Mouse (Mus musculus): Measurements from ENCODE around the gene Cryab. TPM values are rescaled to one million over a fixed set of nuclear protein-coding genes. Genes with fewer than 3 reads are reported as not detected.

Cryab gene
- polyA plus RNA-seq, 1 experiment from 2014 or later: 1,022 TPM

- ATAC-seq (ENCODE audit: extremely low read depth, insufficient number of reproducible peaks, low FRiP score, low TSS enrichment): no peak
- peak overlapping the region; percentile 85 for H3K27ac ChIP-seq (replicated peaks)
- peak overlapping the region; percentile 83 for H3K9ac ChIP-seq
- 12% methylated on average over 7 of the region's 7 CpGs for WGBS
- no peaks in the 10 kb centered on the region for H3K9me3 ChIP-seq
- peak overlapping the region; percentile 62 for H3K4me3 ChIP-seq
- no peaks in the 10 kb centered on the region for H3K27me3 ChIP-seq (replicated peaks)
- peak overlapping the region; percentile 75 for H3K4me2 ChIP-seq
- 0 out of 2 replicates have a peak, but pooled peaks cover 3% of the 10 kb centered on the region for H3K36me3 ChIP-seq
- peaks cover 61% of the 10 kb centered on the region for H3K4me1 ChIP-seq
These were observed 5.3 kb upstream of the Cryab start for GRCm38 (mm10) chr9:50745806-50746205.

DNA sequence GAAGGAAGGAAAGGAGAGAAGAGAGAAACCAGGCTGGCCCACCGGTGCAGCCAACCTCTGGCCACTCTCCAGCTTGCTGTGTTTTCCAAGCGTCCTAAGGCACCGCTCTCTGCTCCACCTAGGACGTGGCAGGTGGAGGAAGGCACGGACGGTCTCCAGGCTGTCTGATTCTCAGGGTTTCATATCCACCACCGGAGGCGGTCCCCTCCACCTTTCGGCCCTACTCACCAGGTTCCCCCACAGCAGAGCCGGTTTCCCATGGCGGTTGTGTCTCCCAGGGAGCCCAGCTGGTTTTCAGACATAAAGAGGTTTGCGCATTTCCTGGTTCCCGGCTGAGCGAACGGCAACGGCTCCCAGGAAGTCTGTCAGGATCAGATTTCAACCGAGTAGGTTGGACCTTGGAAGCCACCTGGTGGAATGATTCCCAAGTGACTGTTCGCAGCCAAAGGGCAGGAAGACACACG, 4.9 kb upstream of the Cryab start, which contains the start of gene 2310030G06Rik:
TSS of gene 2310030G06Rik (minus strand) at position 323 of the 464 bp plus-strand sequence.
- H3K4me2 ChIP-seq: peak within 1 kb of the TSS; percentile 75
- H3K4me3 ChIP-seq: peak within 1 kb of the TSS; percentile 62
- peaks cover 65% of the 10 kb centered on the region for H3K4me1 ChIP-seq
- no peak for ATAC-seq (ENCODE audit: extremely low read depth, insufficient number of reproducible peaks, low FRiP score, low TSS enrichment)
- no peaks in the 10 kb centered on the region for H3K27me3 ChIP-seq (replicated peaks)
- WGBS: 2% methylated on average over 19 of the region's 19 CpGs
- peak within 1 kb of the TSS; percentile 85 for H3K27ac ChIP-seq (replicated peaks)
- no peaks in the 10 kb centered on the region for H3K9me3 ChIP-seq
- H3K9ac ChIP-seq: peak within 1 kb of the TSS; percentile 83
- 0 out of 2 replicates have a peak, but pooled peaks cover 3% of the 10 kb centered on the region for H3K36me3 ChIP-seq

GRCm38 (mm10) chr9:50750706-50751105, 419 bp upstream of the Cryab start:
- ATAC-seq (ENCODE audit: extremely low read depth, insufficient number of reproducible peaks, low FRiP score, low TSS enrichment): no peak
- H3K27me3 ChIP-seq (replicated peaks): no peaks in the 10 kb centered on the region
- peak overlapping the region; percentile 100 for H3K27ac ChIP-seq (replicated peaks)
- H3K4me3 ChIP-seq: peak overlapping the region; percentile 66
- peaks cover 84% of the 10 kb centered on the region for H3K4me1 ChIP-seq
- no peaks in the 10 kb centered on the region for H3K9me3 ChIP-seq
- 40% methylated on average over 6 of the region's 6 CpGs for WGBS
- peak overlapping the region; percentile 91 for H3K9ac ChIP-seq
- H3K4me2 ChIP-seq: peak overlapping the region; percentile 80
- H3K36me3 ChIP-seq: peaks cover 16% of the 10 kb centered on the region

DNA sequence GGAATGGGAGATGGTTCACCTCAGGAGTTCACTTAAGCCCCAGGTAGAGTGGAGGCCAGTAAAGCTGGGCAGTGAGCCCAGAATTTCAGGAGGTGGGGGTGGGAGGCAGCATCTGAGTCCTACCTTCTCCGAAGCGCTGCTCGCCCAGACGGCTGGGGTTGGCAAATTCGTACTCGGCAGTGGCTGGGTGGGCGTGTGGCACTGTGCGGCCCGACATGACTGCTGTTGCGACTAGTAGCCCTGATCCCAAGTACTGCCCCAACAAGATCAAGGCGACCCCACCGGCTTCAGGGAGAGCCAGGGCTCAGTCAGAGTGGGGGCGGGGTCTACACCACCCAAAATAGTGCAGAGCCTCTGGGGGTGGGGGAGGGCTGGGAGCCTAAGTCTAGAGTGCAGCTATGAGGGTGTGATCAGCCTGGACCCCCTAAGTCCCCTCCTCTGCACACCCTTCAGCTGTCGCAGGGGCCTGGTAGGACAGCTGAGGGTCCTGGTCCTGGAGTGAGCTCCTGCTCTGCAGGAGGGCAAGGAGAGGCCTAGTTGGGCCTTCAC, 1.0 kb downstream of the Cryab start, which contains the start of gene Hspb2:
TSS of gene Hspb2 (minus strand) at position 301 of the 549 bp plus-strand sequence.
- peak within 1 kb of the TSS; percentile 66 for H3K4me3 ChIP-seq

DNA sequence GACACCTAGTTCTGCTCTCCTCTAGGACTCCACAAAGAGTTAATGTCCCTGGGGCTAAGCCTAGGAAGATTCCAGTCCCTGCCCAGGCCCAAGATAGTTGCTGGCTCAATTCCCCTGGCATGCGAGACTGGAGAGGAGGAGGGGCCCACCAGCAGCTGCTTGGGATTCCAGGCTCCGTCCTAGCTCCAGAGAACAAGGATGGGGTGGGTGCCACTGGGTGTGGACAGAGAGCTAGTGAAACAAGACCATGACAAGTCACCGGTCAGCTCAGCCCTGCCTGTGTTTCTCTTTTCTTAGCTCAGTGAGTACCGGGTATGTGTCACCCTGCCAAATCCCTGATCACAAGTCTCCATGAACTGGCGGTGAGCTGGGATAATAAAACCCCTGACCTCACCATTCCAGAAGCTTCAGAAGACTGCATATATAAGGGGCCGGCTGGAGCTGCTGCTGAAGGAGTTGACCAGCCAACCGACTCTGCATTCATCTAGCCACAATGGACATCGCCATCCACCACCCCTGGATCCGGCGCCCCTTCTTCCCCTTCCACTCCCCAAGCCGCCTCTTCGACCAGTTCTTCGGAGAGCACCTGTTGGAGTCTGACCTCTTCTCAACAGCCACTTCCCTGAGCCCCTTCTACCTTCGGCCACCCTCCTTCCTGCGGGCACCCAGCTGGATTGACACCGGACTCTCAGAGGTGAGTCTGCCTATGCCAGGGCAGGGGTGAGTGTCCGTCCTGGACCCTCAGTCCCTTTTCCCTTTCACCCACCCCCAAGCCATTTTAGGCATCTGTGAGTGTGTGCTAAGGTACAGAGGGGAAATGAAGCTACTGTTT, 1.9 kb downstream of the Cryab start:
- Histone ChIP-seq H3K9me3 (no peaks in the 10 kb centered on the region), H3K36me3 (peaks cover 31% of the 10 kb centered on the region), H3K9ac (peak overlapping the region; percentile 94), H3K4me3 (peak overlapping the region; percentile 66), H3K4me1 (peaks cover 66% of the 10 kb centered on the region), H3K4me2 (peak overlapping the region; percentile 80), H3K27me3 (replicated peaks) (no peaks in the 10 kb centered on the region), H3K27ac (replicated peaks) (peak overlapping the region; percentile 100)
- ATAC-seq (ENCODE audit: extremely low read depth, insufficient number of reproducible peaks, low FRiP score, low TSS enrichment): peak; percentile 81
- 30% methylated on average over 17 of the region's 17 CpGs for WGBS

More for the DNA sequence above, 1.0 kb downstream of the Cryab start, which contains the start of gene Hspb2:
- peaks cover 72% of the 10 kb centered on the region for H3K4me1 ChIP-seq
- peak within 1 kb of the TSS; percentile 80 for H3K4me2 ChIP-seq
- H3K9ac ChIP-seq: peak within 1 kb of the TSS; percentile 94
- H3K27me3 ChIP-seq (replicated peaks): no peaks in the 10 kb centered on the region
- H3K9me3 ChIP-seq: no peaks in the 10 kb centered on the region
- peak within 1 kb of the TSS; percentile 100 for H3K27ac ChIP-seq (replicated peaks)
- peak; percentile 71 for ATAC-seq (ENCODE audit: extremely low read depth, insufficient number of reproducible peaks, low FRiP score, low TSS enrichment)
- WGBS: 28% methylated on average over 14 of the region's 14 CpGs
- H3K36me3 ChIP-seq: peaks cover 30% of the 10 kb centered on the region

DNA sequence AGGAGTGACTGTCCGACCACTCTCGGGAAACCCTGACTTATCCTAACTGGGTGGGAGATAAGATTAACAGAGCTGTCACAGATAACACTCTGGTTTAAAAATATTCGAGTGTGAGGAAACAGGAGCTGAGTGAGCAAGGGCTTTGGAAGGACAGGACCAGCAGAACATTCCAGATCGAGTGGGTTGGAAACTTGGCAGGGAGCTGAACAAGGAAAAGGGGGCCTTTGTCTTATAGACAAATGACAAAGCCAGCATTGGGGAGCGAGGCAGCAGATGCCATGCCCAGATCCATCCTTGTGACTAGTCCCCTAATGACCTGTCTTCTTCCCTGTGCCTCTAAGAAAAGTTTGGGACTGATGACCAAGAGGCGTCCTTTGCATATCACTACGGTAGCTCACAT, 2.8 kb downstream of the Cryab start:
- H3K4me1 ChIP-seq: peaks cover 58% of the 10 kb centered on the region
- H3K9ac ChIP-seq: peak overlapping the region; percentile 94
- H3K4me2 ChIP-seq: peak overlapping the region; percentile 80
- no peak for ATAC-seq (ENCODE audit: extremely low read depth, insufficient number of reproducible peaks, low FRiP score, low TSS enrichment)
- H3K27ac ChIP-seq (replicated peaks): peak overlapping the region; percentile 100
- H3K9me3 ChIP-seq: no peaks in the 10 kb centered on the region
- H3K36me3 ChIP-seq: peaks cover 29% of the 10 kb centered on the region
- H3K27me3 ChIP-seq (replicated peaks): no peaks in the 10 kb centered on the region
- peak overlapping the region; percentile 66 for H3K4me3 ChIP-seq
- 7% methylated on average over 7 of the region's 7 CpGs for WGBS

DNA sequence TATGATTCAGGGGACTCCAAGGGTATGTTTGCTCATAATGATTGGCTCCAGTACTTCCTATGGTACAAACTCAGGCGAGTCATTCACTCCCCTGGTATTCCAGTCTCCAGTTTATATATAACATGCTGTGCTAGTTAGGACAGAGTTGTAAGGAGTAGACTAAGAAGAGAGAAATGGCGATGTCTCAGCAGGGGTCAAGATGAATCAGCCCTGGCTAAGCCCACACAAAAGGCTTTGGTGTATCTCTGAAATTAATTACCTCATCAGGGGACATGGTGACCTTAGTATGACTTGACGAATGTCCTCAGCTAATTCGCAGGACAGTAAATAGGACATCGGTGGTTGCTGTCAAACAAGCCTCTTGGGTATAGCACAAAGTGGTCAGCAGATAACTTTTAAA, 5.6 kb downstream of the Cryab start:
- 59% methylated on average over 5 of the region's 5 CpGs for WGBS

DNA sequence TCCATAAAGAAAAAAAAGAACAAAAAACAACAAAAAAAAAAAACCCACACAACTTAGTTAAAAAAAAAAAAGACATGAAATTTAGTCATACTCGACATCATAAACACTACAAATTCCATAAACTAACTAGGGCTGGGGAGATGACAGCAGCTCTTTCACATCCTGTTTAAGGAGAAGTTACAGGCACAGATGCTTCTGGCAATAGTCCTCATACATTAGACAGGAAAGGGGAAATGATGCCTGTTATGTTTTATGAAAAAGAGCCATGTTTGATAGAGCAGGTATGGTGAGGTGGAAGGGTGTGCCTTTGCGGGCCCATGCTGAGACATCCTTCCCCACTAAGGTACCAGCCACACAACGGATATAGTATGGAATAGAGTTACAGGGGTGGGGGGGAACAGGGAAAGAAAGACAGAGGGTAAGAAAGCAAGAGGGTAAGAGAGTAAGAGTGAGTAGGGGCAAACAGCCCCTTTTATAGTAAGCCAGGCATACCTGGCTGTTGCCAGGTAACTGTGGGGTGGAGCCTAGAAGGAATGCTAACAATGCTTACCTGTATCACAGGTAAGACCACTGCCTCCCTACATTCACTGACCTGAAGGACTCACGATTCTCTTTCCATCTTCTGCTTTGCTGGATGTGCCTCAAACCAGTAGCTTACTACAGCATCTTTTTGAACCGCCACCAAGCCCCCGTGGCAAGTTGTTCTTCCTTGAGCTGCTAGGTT, 10.6 kb downstream of the Cryab start:
- Histone ChIP-seq H3K27ac (replicated peaks) (no peak overlapping the region), H3K4me1 (0 out of 2 replicates have a peak, but pooled peaks cover 3% of the 10 kb centered on the region), H3K9me3 (no peaks in the 10 kb centered on the region), H3K27me3 (replicated peaks) (no peaks in the 10 kb centered on the region), H3K4me2 (no peak overlapping the region), H3K36me3 (peaks cover 9% of the 10 kb centered on the region), H3K4me3 (no peak overlapping the region), H3K9ac (no peak overlapping the region)
- ATAC-seq (ENCODE audit: extremely low read depth, insufficient number of reproducible peaks, low FRiP score, low TSS enrichment): no peak
- 58% methylated on average over 6 of the region's 6 CpGs for WGBS

More for the DNA sequence above, 5.6 kb downstream of the Cryab start:
- Histone ChIP-seq H3K9ac (no peak overlapping the region), H3K9me3 (no peaks in the 10 kb centered on the region), H3K27me3 (replicated peaks) (no peaks in the 10 kb centered on the region), H3K4me1 (peaks cover 39% of the 10 kb centered on the region), H3K4me2 (no peak overlapping the region), H3K36me3 (peaks cover 28% of the 10 kb centered on the region), H3K4me3 (no peak overlapping the region), H3K27ac (replicated peaks) (no peak overlapping the region)
- no peak for ATAC-seq (ENCODE audit: extremely low read depth, insufficient number of reproducible peaks, low FRiP score, low TSS enrichment)

- Histone ChIP-seq H3K27me3 (replicated peaks) (no peaks in the 10 kb centered on the region), H3K9ac (no peak overlapping the region), H3K27ac (replicated peaks) (no peak overlapping the region), H3K4me3 (no peak overlapping the region), H3K9me3 (no peaks in the 10 kb centered on the region), H3K4me2 (no peak overlapping the region), H3K4me1 (peaks cover 7% of the 10 kb centered on the region; the same call in 1 of the 2 replicates), H3K36me3 (peaks cover 4% of the 10 kb centered on the region; the same call in 1 of the 2 replicates)
- no peak for ATAC-seq (ENCODE audit: extremely low read depth, insufficient number of reproducible peaks, low FRiP score, low TSS enrichment)
- 71% methylated on average over 1 of the region's 1 CpGs for WGBS
These were observed 12.2 kb downstream of the Cryab start for GRCm38 (mm10) chr9:50763331-50763730.

GRCm38 (mm10) chr9:50767531-50768106, 16.5 kb downstream of the Cryab start:
- WGBS: 5% methylated on average over 17 of the region's 17 CpGs
- 0 out of 2 replicates have a peak, but pooled peaks have one; percentile 5 for ATAC-seq (ENCODE audit: extremely low read depth, insufficient number of reproducible peaks, low FRiP score, low TSS enrichment)
- H3K4me1 ChIP-seq: peaks cover 20% of the 10 kb centered on the region

More at GRCm38 (mm10) chr9:50767531-50768106, 16.5 kb downstream of the Cryab start:
- Histone ChIP-seq H3K27me3 (replicated peaks) (no peaks in the 10 kb centered on the region), H3K36me3 (peaks cover 22% of the 10 kb centered on the region), H3K9ac (peak overlapping the region; percentile 83), H3K27ac (replicated peaks) (peak overlapping the region; percentile 95), H3K4me2 (peak overlapping the region; percentile 73), H3K9me3 (no peaks in the 10 kb centered on the region), H3K4me3 (peak overlapping the region; percentile 66)
